Comparison of ENCODE assay signal across 8 mouse cellular contexts in genomic region chr2:92376300-92376699, GRCm38 (mm10). TPM values are rescaled to one million over a fixed set of nuclear protein-coding genes. Genes with fewer than 3 reads are reported as not detected.
DNase-seq lines count a peak whose midpoint lies in the region; ATAC-seq and TF ChIP-seq lines count a peak whose summit lies in the region.

No protein-coding gene starts in this region.

- peak overlapping the region; percentile 94 for H3K4me3 ChIP-seq in liver, adult 2 months (ENCODE audit: insufficient read depth, low read depth, low read length)
- H3K4me3 ChIP-seq in embryonic facial prominence, embryonic 13.5 days, result peak overlapping the region; percentile 76
- peak overlapping the region; percentile 79 for H3K4me3 ChIP-seq in myocyte

- H3K4me2 ChIP-seq in embryonic facial prominence, embryonic 13.5 days, result peak overlapping the region; percentile 87
- H3K4me2 ChIP-seq in myocyte (ENCODE audit: low read depth), result peak overlapping the region; percentile 91

- peaks cover 24% of the 10 kb centered on the region for H3K36me3 ChIP-seq in liver, adult 2 months (ENCODE audit: control insufficient read depth, insufficient read depth, low read length)
- peaks cover 43% of the 10 kb centered on the region for H3K36me3 ChIP-seq in embryonic facial prominence, embryonic 13.5 days
- peaks cover 10% of the 10 kb centered on the region for H3K36me3 ChIP-seq in myocyte (ENCODE audit: control insufficient read depth, insufficient read depth)

- peak overlapping the region; percentile 87 for H3K9ac ChIP-seq in liver, adult 2 months (ENCODE audit: low read depth, low read length)
- peak overlapping the region; percentile 82 for H3K9ac ChIP-seq in embryonic facial prominence, embryonic 13.5 days

- H3K27me3 ChIP-seq in liver, adult 2 months (ENCODE audit: control insufficient read depth, insufficient read depth, low read length), result no peaks in the 10 kb centered on the region
- H3K27me3 ChIP-seq in embryonic facial prominence, embryonic 13.5 days, result peaks cover 18% of the 10 kb centered on the region
- H3K27me3 ChIP-seq in myocyte (ENCODE audit: control insufficient read depth, insufficient read depth, insufficient read length), result peaks cover 3% of the 10 kb centered on the region

- peaks cover 6% of the 10 kb centered on the region; the same call in 1 of the 2 replicates for H3K79me2 ChIP-seq in liver, adult 2 months (ENCODE audit: control insufficient read depth, insufficient read depth, low read length)
- H3K79me2 ChIP-seq in myocyte (ENCODE audit: control insufficient read depth, insufficient read depth), result peaks cover 10% of the 10 kb centered on the region

- WGBS in liver, adult 2 months, result 20% methylated on average over 6 of the region's 6 CpGs
- WGBS in embryonic facial prominence, embryonic 13.5 days, result 85% methylated on average over 6 of the region's 6 CpGs

- DNase-seq in liver, adult 2 months (ENCODE audit: extremely low read depth, low read depth, low spot score), result peak; percentile 78
- DNase-seq in liver, result no peak
- DNase-seq in induced T-regulatory cell, adult 2 months (ENCODE audit: low read depth), result peak; percentile 52
- DNase-seq in thymus, postnatal 36 days, result no peak
- no peak for DNase-seq in embryo, embryonic 10.5 days (ENCODE audit: low spot score)
- no peak for DNase-seq in left cerebral cortex, adult 9 months (ENCODE audit: low spot score in 2 of 2)

- H3K27ac ChIP-seq in liver, adult 2 months (replicated peaks; ENCODE audit: insufficient read depth, low read depth, low read length), result peak overlapping the region; percentile 96
- H3K27ac ChIP-seq in embryonic facial prominence, embryonic 13.5 days, result no peak overlapping the region

- ATAC-seq in embryonic facial prominence, embryonic 13.5 days (ENCODE audit: insufficient number of reproducible peaks, insufficient read depth, low FRiP score, low TSS enrichment, low read depth), result no peak

- no peak for TF ChIP-seq POLR2A in liver, adult 2 months (IDR thresholded peaks at IDR 0.05; ENCODE audit: extremely low read depth, insufficient read depth, low read length)
- TF ChIP-seq POLR2A in myocyte (IDR thresholded peaks at IDR 0.05; ENCODE audit: insufficient read length, low read depth), result no peak

- no peak for TF ChIP-seq CTCF in liver, adult 2 months (IDR thresholded peaks at IDR 0.05; ENCODE audit: low read depth, low read length)

- H3K4me1 ChIP-seq in liver, adult 2 months (ENCODE audit: control insufficient read depth, insufficient read depth, low read length), result peaks cover 8% of the 10 kb centered on the region; the same call in 1 of the 2 replicates
- peaks cover 38% of the 10 kb centered on the region for H3K4me1 ChIP-seq in embryonic facial prominence, embryonic 13.5 days

- peak overlapping the region; percentile 34 for H3ac ChIP-seq in myocyte (ENCODE audit: control insufficient read depth, insufficient read length)

- H3K9me3 ChIP-seq in embryonic facial prominence, embryonic 13.5 days, result no peaks in the 10 kb centered on the region

TF ChIP-seq in myocyte, 11 proteins besides CTCF, POLR2A, EP300 and RAD21:
- no peak for TF ChIP-seq SRF (IDR thresholded peaks at IDR 0.05; ENCODE audit: control insufficient read depth, insufficient read length, low read depth)
- no peak for TF ChIP-seq TCF3 (IDR thresholded peaks at IDR 0.05; ENCODE audit: insufficient read length, low read depth)
- TF ChIP-seq E2F4 (IDR thresholded peaks at IDR 0.05; ENCODE audit: insufficient read depth), result no peak
- TF ChIP-seq MAX (IDR thresholded peaks at IDR 0.05; ENCODE audit: low read depth), result no peak
- no peak for TF ChIP-seq MYOG (IDR thresholded peaks at IDR 0.05; ENCODE audit: control insufficient read depth in 1 of 3, insufficient read depth in 1 of 3, insufficient read length in 2 of 3, low read depth in 2 of 3)
- no peak for TF ChIP-seq CEBPB (IDR thresholded peaks at IDR 0.05; ENCODE audit: insufficient read depth, poor library complexity, severe bottlenecking)
- no peak for TF ChIP-seq TCF12 (IDR thresholded peaks at IDR 0.05; ENCODE audit: insufficient read depth, poor library complexity, severe bottlenecking)
- no peak for TF ChIP-seq USF1 (IDR thresholded peaks at IDR 0.05; ENCODE audit: low read depth)
- no peak for TF ChIP-seq POLR2AphosphoS2 (IDR thresholded peaks at IDR 0.05; ENCODE audit: insufficient read length, low read depth)
- no peak for TF ChIP-seq REST (IDR thresholded peaks at IDR 0.05; ENCODE audit: insufficient read depth, insufficient read length)
- TF ChIP-seq MYOD1 (IDR thresholded peaks at IDR 0.05; ENCODE audit: control insufficient read depth in 1 of 3, insufficient read length in 2 of 3, low read depth in 2 of 3), result no peak

RNA-seq across cellular contexts. Expression of gene Large2, which starts 1.6 kb away (rescaled TPM):
- 0.37 and 0.74 TPM in 2 replicates for total RNA-seq in liver, adult 2 months (2014; rRNA removed)
- 0.88 and 1.7 TPM in 2 replicates for polyA plus RNA-seq in liver, adult 2 months (2012; rRNA removed)
- polyA plus RNA-seq in embryonic facial prominence, embryonic 13.5 days (2015; fragmentation: Nextera tagmentation; extraction: Ambion mirVana), result 15.2 and 16.9 TPM in 2 replicates
- polyA plus RNA-seq in myocyte (2012; fragmentation: generic; extraction: Trizol), result 0.11 TPM

RNA-seq across cellular contexts. Expression of gene Pex16, which starts 1.8 kb away (rescaled TPM):
- 95.5 and 97.7 TPM in 2 replicates for total RNA-seq in liver, adult 2 months (2014; rRNA removed)
- polyA plus RNA-seq in liver, adult 2 months (2012; rRNA removed), result 164 and 196 TPM in 2 replicates
- 20.4 and 20.9 TPM in 2 replicates for polyA plus RNA-seq in embryonic facial prominence, embryonic 13.5 days (2015; fragmentation: Nextera tagmentation; extraction: Ambion mirVana)
- 44.1 TPM for polyA plus RNA-seq in myocyte (2012; fragmentation: generic; extraction: Trizol)

RNA-seq across cellular contexts. Expression of gene 1700029I15Rik, which starts 6.0 kb away (rescaled TPM):
- 1.3 and 2.0 TPM in 2 replicates for total RNA-seq in liver, adult 2 months (2014; rRNA removed)
- polyA plus RNA-seq in liver, adult 2 months (2012; rRNA removed), result 3.3 and 5.6 TPM in 2 replicates
- polyA plus RNA-seq in embryonic facial prominence, embryonic 13.5 days (2015; fragmentation: Nextera tagmentation; extraction: Ambion mirVana), result 2.5 and 4.0 TPM in 2 replicates
- polyA plus RNA-seq in myocyte (2012; fragmentation: generic; extraction: Trizol), result 0.91 TPM

RNA-seq across cellular contexts. Expression of gene Mapk8ip1, which starts 24.8 kb away (rescaled TPM):
- total RNA-seq in liver, adult 2 months (2014; rRNA removed), result 0.65 and 1.0 TPM in 2 replicates
- 1.3 and 1.6 TPM in 2 replicates for polyA plus RNA-seq in liver, adult 2 months (2012; rRNA removed)
- polyA plus RNA-seq in embryonic facial prominence, embryonic 13.5 days (2015; fragmentation: Nextera tagmentation; extraction: Ambion mirVana), result 22.0 and 23.9 TPM in 2 replicates
- polyA plus RNA-seq in myocyte (2012; fragmentation: generic; extraction: Trizol), result 34.7 TPM

RNA-seq across cellular contexts. Expression of gene Cry2, which starts 57.5 kb away (rescaled TPM):
- total RNA-seq in liver, adult 2 months (2014; rRNA removed), result 20.5 and 22.4 TPM in 2 replicates
- 17.1 and 21.9 TPM in 2 replicates for polyA plus RNA-seq in liver, adult 2 months (2012; rRNA removed)
- polyA plus RNA-seq in embryonic facial prominence, embryonic 13.5 days (2015; fragmentation: Nextera tagmentation; extraction: Ambion mirVana), result 22.9 and 28.2 TPM in 2 replicates
- polyA plus RNA-seq in myocyte (2012; fragmentation: generic; extraction: Trizol), result 9.3 TPM

Comparison
In these comparisons a context has a peak if more than half of its experiments do, and no peak if none do; other contexts are left out.
1. DNase-seq: peak in liver, adult 2 months (single experiment) and induced T-regulatory cell, adult 2 months (single experiment); none in liver (single experiment), thymus, postnatal 36 days (0 of 2), embryo, embryonic 10.5 days (single experiment) and left cerebral cortex, adult 9 months (0 of 2).
2. Peak in every context shown above with its lines, with median percentiles within 50 percentile points of each other: H3K4me3 ChIP-seq.